Mouse (Mus musculus): ENCODE results near the gene Tspoap1. TPM values are rescaled to one million over a fixed set of nuclear protein-coding genes. Genes with fewer than 3 reads are reported as not detected.

Tspoap1 gene
- 38.4 and 46.1 TPM in 2 replicates for polyA plus RNA-seq (2015; fragmentation: Nextera tagmentation; extraction: Ambion mirVana)

DNA sequence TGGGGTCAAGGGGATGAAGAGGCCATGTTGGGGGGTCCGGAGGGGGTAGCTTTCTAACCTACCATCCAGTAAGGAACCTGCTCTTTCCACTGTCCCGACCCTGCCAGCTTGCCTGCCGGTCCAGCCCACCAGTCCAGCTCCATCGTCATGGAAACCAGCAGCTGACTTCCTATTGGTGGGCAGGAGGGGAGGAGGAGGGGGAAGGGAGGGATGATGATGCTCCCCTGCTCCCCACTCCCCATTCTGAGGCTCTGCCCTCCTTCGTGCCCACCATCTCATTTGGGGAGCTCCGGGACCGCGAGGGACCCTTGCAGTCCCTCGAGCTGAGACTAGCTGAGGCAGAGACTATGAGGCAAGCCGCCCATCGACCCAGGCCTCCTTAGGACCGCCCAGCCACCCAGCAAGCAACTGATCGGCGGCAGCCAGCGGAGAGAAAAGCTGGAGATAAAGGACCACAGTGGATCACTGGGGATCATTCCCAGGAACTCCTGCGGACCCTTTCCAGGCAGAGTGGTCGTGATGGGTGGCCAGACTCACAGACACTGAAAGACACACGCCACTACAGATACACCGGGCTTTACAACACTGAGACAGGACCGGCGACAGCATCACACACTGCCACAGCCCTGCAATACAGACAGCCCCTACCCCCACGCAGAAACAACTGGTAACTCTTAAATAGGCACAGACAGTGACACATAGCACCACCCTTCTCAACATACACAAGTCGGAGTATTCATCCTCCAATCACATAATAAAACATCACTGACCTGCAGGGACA is at the start of gene Tspoap1:
TSS of gene Tspoap1 (plus strand) at position 241 of the 781 bp plus-strand sequence.
- H3K4me2 ChIP-seq (ENCODE audit: low read length): peak within 1 kb of the TSS; percentile 93
- H3K27ac ChIP-seq (ENCODE audit: low read depth, low read length): peak within 1 kb of the TSS; percentile 82
- peaks cover 27% of the 10 kb centered on the region for H3K4me1 ChIP-seq (ENCODE audit: control insufficient read depth, insufficient read depth, low read depth, low read length)
- peak within 1 kb of the TSS; percentile 73 for H3K4me3 ChIP-seq (ENCODE audit: low read length)
- no peaks in the 10 kb centered on the region for H3K36me3 ChIP-seq (ENCODE audit: control insufficient read depth, insufficient read depth, low read length)
- ATAC-seq: peak; percentile 86
- WGBS: 4% methylated on average over 23 of the region's 23 CpGs
- H3K9ac ChIP-seq (ENCODE audit: low read depth, low read length): peak within 1 kb of the TSS; percentile 83
- no peaks in the 10 kb centered on the region for H3K27me3 ChIP-seq (replicated peaks; ENCODE audit: control insufficient read depth, insufficient read depth, low read length)
- H3K9me3 ChIP-seq (ENCODE audit: control insufficient read depth, low read length): no peaks in the 10 kb centered on the region

DNA sequence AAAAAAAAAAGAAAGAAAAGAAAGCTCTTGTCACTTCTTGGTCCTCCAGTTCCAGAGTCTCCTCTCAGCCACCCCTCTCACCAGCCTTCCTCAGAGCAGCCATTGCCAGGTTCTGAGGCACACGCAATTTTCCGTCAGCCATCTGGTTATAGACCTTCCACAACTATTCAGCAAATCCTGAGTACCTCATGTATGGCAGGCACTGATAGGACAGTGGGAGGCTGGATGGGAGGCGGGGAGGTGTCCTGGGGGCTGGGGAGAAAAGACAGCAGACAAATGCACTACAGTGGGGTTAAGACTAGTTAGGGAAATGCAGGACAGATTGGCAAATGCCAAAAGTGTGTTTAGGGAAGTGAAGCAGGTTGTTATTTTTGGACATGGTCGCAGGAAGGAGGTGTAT is 48.2 kb upstream of the Tspoap1 start:
- H3K9me3 ChIP-seq (ENCODE audit: control insufficient read depth, low read length): no peaks in the 10 kb centered on the region
- WGBS: 83% methylated on average over 4 of the region's 4 CpGs

DNA sequence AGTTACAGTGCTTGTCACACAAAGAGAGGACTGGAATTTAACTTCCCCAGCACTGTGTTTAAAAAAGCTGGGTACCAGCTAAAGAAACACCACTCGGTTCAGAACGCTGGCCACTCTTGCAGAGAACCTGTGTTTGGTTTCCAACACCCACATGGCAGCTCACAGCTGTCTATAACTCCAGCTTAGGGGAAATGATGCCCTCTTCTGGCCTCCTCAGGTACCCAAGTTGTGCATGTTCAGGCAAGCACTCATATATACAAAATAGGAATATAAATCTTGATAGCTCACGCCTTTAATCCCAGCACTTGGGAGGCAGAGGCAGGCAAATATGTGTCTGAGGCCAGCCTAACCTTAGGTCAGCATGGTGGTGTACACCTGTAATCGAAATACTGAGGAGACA is 44.3 kb upstream of the Tspoap1 start:
- Histone ChIP-seq H3K9ac (ENCODE audit: low read depth, low read length) (no peak overlapping the region), H3K4me2 (ENCODE audit: low read length) (no peak overlapping the region), H3K4me3 (ENCODE audit: low read length) (no peak overlapping the region), H3K4me1 (ENCODE audit: control insufficient read depth, insufficient read depth, low read depth, low read length) (no peaks in the 10 kb centered on the region), H3K27me3 (replicated peaks; ENCODE audit: control insufficient read depth, insufficient read depth, low read length) (no peaks in the 10 kb centered on the region), H3K36me3 (ENCODE audit: control insufficient read depth, insufficient read depth, low read length) (no peaks in the 10 kb centered on the region), H3K27ac (ENCODE audit: low read depth, low read length) (no peak overlapping the region), H3K9me3 (ENCODE audit: control insufficient read depth, low read length) (no peaks in the 10 kb centered on the region)
- no peak for ATAC-seq
- WGBS: 91% methylated on average over 4 of the region's 4 CpGs

More for the DNA sequence above, 48.2 kb upstream of the Tspoap1 start:
- H3K4me2 ChIP-seq (ENCODE audit: low read length): no peak overlapping the region
- no peak overlapping the region for H3K4me3 ChIP-seq (ENCODE audit: low read length)
- H3K9ac ChIP-seq (ENCODE audit: low read depth, low read length): no peak overlapping the region
- no peaks in the 10 kb centered on the region for H3K36me3 ChIP-seq (ENCODE audit: control insufficient read depth, insufficient read depth, low read length)
- peaks cover 7% of the 10 kb centered on the region for H3K4me1 ChIP-seq (ENCODE audit: control insufficient read depth, insufficient read depth, low read depth, low read length)
- H3K27ac ChIP-seq (ENCODE audit: low read depth, low read length): no peak overlapping the region
- no peaks in the 10 kb centered on the region for H3K27me3 ChIP-seq (replicated peaks; ENCODE audit: control insufficient read depth, insufficient read depth, low read length)
- ATAC-seq: no peak

DNA sequence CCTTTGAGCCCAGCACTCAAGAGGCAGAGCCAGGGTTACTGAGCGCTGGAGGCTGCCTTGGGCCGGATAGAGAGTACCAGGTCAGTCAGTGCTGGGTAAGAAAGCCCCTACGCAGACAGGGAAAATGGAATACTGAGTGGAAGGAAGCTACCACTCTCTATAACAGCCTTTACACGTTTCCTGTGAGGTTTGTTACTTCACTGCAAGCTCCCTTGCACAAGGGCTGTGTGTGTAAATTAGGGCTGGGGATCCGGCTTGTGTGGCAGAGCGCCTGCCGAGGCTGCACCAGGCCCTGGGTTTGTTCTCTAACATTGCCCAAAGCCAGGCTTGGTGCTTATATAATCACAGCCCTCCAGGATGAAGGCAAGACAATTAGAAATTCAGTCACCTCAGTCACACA is 40.8 kb upstream of the Tspoap1 start:
- WGBS: 70% methylated on average over 7 of the region's 7 CpGs
- H3K9ac ChIP-seq (ENCODE audit: low read depth, low read length): no peak overlapping the region
- H3K27me3 ChIP-seq (replicated peaks; ENCODE audit: control insufficient read depth, insufficient read depth, low read length): no peaks in the 10 kb centered on the region
- H3K9me3 ChIP-seq (ENCODE audit: control insufficient read depth, low read length): no peaks in the 10 kb centered on the region
- no peak overlapping the region for H3K4me2 ChIP-seq (ENCODE audit: low read length)
- ATAC-seq: no peak
- no peak overlapping the region for H3K27ac ChIP-seq (ENCODE audit: low read depth, low read length)
- H3K4me1 ChIP-seq (ENCODE audit: control insufficient read depth, insufficient read depth, low read depth, low read length): no peaks in the 10 kb centered on the region
- H3K4me3 ChIP-seq (ENCODE audit: low read length): no peak overlapping the region
- no peaks in the 10 kb centered on the region for H3K36me3 ChIP-seq (ENCODE audit: control insufficient read depth, insufficient read depth, low read length)

DNA sequence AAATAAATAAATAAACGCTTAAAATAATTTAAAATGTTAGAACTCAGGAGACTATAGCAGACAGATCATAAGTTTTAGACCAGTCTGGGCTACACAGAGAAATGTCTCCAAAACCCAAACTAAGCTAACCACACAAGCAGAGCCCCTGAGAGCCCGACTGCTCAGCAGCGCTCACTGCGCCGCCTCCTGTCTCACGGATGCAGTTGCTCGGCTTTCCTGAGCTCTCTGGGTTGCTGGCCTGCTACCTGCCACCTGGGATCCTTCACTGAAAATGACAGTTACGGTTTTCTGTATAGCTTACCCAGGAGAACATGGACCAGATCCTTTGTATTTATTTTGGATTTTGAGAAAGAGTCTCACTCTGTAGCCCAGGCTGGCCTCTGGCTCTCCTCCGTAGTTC is 40.0 kb upstream of the Tspoap1 start:
- H3K27me3 ChIP-seq (replicated peaks; ENCODE audit: control insufficient read depth, insufficient read depth, low read length): no peaks in the 10 kb centered on the region
- H3K4me2 ChIP-seq (ENCODE audit: low read length): no peak overlapping the region
- no peak overlapping the region for H3K9ac ChIP-seq (ENCODE audit: low read depth, low read length)
- H3K27ac ChIP-seq (ENCODE audit: low read depth, low read length): no peak overlapping the region
- H3K9me3 ChIP-seq (ENCODE audit: control insufficient read depth, low read length): no peaks in the 10 kb centered on the region
- WGBS: 51% methylated on average over 9 of the region's 9 CpGs
- H3K36me3 ChIP-seq (ENCODE audit: control insufficient read depth, insufficient read depth, low read length): no peaks in the 10 kb centered on the region
- peaks cover under 1% of the 10 kb centered on the region; the same call in 1 of the 2 replicates for H3K4me1 ChIP-seq (ENCODE audit: control insufficient read depth, insufficient read depth, low read depth, low read length)
- no peak overlapping the region for H3K4me3 ChIP-seq (ENCODE audit: low read length)
- ATAC-seq: no peak

DNA sequence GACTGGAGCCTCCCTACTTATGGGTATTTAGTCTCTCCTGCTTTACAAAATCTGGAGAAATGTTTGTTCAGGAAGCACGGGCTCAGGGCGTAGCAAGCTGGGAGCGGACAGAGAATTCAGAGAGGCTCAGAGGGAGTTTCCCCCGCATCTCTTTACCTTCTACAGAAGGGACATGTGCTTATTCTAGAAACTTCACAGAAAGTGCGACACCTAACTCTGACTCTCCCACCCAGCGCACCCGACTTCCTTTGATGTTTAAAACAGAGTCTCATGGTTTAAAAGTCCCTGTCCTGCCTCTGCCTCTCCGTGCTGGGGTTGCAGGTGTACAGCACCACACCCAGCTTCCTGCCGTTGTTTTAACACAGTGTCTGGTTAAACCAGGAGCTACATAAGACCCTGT is 39.5 kb upstream of the Tspoap1 start:
- no peak for ATAC-seq
- H3K27ac ChIP-seq (ENCODE audit: low read depth, low read length): no peak overlapping the region
- H3K36me3 ChIP-seq (ENCODE audit: control insufficient read depth, insufficient read depth, low read length): no peaks in the 10 kb centered on the region
- no peak overlapping the region for H3K9ac ChIP-seq (ENCODE audit: low read depth, low read length)
- no peak overlapping the region for H3K4me2 ChIP-seq (ENCODE audit: low read length)
- H3K9me3 ChIP-seq (ENCODE audit: control insufficient read depth, low read length): no peaks in the 10 kb centered on the region
- H3K4me3 ChIP-seq (ENCODE audit: low read length): no peak overlapping the region
- peaks cover 2% of the 10 kb centered on the region; the same call in 1 of the 2 replicates for H3K4me1 ChIP-seq (ENCODE audit: control insufficient read depth, insufficient read depth, low read depth, low read length)
- WGBS: 75% methylated on average over 9 of the region's 9 CpGs
- H3K27me3 ChIP-seq (replicated peaks; ENCODE audit: control insufficient read depth, insufficient read depth, low read length): no peaks in the 10 kb centered on the region

DNA sequence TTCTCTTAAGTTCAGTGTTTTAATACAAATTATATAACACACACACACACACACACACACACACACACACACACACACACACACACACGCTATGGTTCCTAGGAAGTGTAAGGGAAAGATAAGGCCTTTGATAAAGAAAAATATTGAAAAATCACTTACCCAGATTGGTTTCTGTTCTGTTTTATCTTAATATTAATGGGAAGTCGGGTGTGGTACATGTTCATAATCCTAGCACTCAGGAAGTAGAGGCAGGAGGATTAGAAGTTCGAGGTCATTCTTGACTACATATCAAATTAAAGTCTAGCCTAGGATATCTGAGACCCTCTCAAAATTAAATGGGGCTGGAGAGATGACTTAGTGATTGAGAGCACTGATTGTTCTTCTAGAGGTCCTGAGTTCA is 38.2 kb upstream of the Tspoap1 start:
- Histone ChIP-seq H3K36me3 (ENCODE audit: control insufficient read depth, insufficient read depth, low read length) (no peaks in the 10 kb centered on the region), H3K4me1 (ENCODE audit: control insufficient read depth, insufficient read depth, low read depth, low read length) (peaks cover 2% of the 10 kb centered on the region; the same call in 1 of the 2 replicates), H3K9me3 (ENCODE audit: control insufficient read depth, low read length) (no peaks in the 10 kb centered on the region), H3K4me2 (ENCODE audit: low read length) (no peak overlapping the region), H3K9ac (ENCODE audit: low read depth, low read length) (no peak overlapping the region), H3K27me3 (replicated peaks; ENCODE audit: control insufficient read depth, insufficient read depth, low read length) (no peaks in the 10 kb centered on the region), H3K27ac (ENCODE audit: low read depth, low read length) (no peak overlapping the region), H3K4me3 (ENCODE audit: low read length) (no peak overlapping the region)
- ATAC-seq: no peak
- WGBS: 81% methylated on average over 3 of the region's 3 CpGs

DNA sequence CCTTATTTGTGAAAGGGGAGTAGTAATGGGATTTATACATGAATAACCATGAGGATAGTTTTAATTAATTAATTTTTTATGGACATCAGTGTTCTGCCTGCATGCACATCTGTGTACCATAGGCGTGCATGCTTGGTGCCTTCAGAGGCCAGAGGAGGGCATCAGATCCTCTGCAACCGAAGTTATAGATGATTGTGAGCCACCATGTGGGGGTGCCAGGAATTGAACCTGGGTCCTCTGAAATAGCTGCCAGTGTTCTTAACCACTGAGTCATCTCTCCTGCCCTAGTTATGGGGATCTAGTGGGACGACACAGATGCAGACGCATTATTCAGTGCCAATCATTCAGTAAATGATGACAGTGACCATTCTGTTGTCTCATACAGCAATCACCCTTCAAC is 37.5 kb upstream of the Tspoap1 start:
- ATAC-seq: no peak
- H3K4me1 ChIP-seq (ENCODE audit: control insufficient read depth, insufficient read depth, low read depth, low read length): peaks cover 2% of the 10 kb centered on the region; the same call in 1 of the 2 replicates
- H3K4me2 ChIP-seq (ENCODE audit: low read length): no peak overlapping the region
- no peaks in the 10 kb centered on the region for H3K36me3 ChIP-seq (ENCODE audit: control insufficient read depth, insufficient read depth, low read length)
- H3K4me3 ChIP-seq (ENCODE audit: low read length): no peak overlapping the region
- H3K27me3 ChIP-seq (replicated peaks; ENCODE audit: control insufficient read depth, insufficient read depth, low read length): no peaks in the 10 kb centered on the region
- WGBS: 81% methylated on average over 4 of the region's 4 CpGs
- no peaks in the 10 kb centered on the region for H3K9me3 ChIP-seq (ENCODE audit: control insufficient read depth, low read length)
- no peak overlapping the region for H3K9ac ChIP-seq (ENCODE audit: low read depth, low read length)
- no peak overlapping the region for H3K27ac ChIP-seq (ENCODE audit: low read depth, low read length)

DNA sequence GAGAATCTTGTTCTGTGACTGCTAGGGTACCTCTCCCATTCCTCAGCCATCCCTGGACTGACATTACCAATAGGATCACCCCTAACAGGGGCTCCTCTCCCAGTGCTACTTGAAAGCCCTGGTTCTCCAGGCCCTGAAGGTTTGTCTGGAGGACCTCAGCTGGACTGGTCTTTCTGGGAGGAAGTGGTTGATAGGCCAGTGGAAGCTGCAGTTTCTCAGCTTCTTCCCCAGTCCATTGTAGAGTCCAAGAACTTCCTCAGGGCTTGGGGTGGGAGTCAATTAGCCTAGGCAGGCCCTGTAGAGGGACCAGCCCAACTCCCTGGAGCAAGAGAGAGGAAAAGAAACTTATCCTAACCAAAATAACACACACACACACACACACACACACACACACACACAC is 34.8 kb upstream of the Tspoap1 start:
- Histone ChIP-seq H3K27ac (ENCODE audit: low read depth, low read length) (no peak overlapping the region), H3K9me3 (ENCODE audit: control insufficient read depth, low read length) (no peaks in the 10 kb centered on the region), H3K4me3 (ENCODE audit: low read length) (no peak overlapping the region), H3K9ac (ENCODE audit: low read depth, low read length) (no peak overlapping the region), H3K36me3 (ENCODE audit: control insufficient read depth, insufficient read depth, low read length) (no peaks in the 10 kb centered on the region), H3K4me1 (ENCODE audit: control insufficient read depth, insufficient read depth, low read depth, low read length) (peaks cover 2% of the 10 kb centered on the region; the same call in 1 of the 2 replicates), H3K4me2 (ENCODE audit: low read length) (no peak overlapping the region), H3K27me3 (replicated peaks; ENCODE audit: control insufficient read depth, insufficient read depth, low read length) (no peaks in the 10 kb centered on the region)
- no peak for ATAC-seq
